Mouse (Mus musculus): Measurements from ENCODE around the gene Kctd11. TPM values are rescaled to one million over a fixed set of nuclear protein-coding genes. Genes with fewer than 3 reads are reported as not detected.

Kctd11 gene
- total RNA-seq, 2 experiments from 2014 or later = 4.1 to 4.2 TPM

GRCm38 (mm10) chr11:69848021-69848420 lies 33.2 kb downstream of the Kctd11 start:
- DNase-seq = no peak

DNA sequence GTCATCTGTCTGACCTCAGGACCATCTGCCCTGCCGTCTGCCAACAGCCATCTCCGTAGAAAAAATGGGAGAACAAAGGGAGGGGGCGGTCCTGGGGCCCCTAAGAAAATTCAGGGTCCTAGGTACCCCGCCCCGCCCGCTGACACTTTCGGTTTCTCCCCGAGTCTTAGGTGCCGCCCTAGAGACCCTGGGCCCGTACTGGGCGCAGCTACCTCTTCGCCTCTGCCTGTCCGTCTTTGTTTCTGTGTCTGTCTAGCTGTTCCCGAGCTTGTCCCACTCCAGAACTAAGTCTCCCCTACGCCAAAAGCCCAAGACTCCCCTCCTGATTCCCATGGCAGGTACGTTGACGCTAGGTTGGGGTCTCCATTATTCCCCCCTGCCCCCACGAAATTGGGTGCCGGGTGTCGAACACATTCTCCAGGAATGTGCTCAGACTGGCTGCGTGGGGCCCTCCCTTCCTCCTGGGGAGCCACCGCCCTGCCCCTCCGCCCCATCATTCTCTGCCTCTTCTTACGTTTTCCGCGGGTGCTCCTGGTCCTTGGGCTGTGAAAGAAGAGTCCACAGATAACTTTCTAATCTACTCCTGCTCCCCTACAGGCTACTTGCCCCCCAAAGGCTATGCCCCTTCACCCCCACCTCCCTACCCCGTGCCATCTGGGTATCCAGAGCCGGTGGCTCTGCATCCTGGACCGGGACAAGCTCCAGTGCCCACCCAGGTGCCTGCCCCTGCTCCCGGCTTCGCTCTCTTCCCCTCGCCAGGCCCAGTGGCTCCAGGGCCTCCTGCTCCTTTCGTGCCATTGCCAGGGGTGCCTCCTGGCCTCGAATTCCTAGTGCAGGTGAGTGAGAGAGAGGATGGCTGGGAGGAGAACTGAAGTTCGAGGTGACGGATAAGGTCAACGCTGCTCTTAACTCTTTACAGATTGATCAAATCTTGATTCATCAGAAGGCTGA lies 34.2 kb downstream of the Kctd11 start:
- peak; percentile 48 for DNase-seq

DNA sequence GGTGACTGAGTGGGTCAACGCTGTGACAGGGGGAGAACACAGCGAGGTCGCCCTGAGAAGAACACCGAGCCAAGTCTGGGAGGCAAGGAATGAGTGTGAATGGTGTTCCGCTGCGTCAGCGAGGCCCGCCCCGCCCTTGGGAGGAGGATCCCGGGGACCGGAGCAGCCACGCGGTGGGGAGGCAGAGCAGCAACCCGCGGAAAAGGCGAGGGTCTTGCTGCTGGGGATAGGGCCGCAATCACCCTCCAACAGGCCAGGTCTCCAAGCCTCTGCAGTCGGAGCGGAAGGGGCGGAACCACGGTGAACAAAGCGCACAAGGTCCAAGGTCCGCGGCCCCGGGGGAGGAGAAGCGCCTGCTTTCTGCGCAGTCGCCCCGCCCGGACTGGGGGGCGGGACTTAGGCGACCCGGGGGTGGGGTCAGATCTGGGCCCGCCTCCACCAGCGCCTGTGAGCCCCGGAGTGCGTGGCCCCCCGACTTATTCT lies 35.0 kb downstream of the Kctd11 start, which contains the start of gene Plscr3:
Plscr3 (plus strand) TSS at position 179 of the 483 bp plus-strand sequence.
- peak; percentile 97 for DNase-seq

DNA sequence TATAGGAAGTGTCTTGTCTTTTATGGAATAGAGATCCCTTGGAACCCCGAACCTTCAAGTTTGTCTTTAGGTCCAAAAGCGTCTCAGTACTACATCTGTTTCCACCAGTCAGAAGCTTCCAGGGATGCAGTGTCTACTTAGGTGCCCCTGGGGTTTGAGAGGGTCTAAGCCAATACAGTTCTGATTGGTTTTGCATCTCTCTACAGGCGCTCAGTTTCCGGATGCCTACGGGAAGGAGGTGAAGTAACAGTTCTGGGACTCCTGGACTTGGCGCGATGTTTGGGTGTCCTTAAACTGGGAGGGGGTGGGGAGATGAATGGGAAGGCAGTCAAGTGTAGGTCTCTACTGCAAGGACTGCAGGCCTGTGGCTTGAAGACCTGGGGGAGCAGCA lies 42.5 kb downstream of the Kctd11 start:
- DNase-seq = no peak

DNA sequence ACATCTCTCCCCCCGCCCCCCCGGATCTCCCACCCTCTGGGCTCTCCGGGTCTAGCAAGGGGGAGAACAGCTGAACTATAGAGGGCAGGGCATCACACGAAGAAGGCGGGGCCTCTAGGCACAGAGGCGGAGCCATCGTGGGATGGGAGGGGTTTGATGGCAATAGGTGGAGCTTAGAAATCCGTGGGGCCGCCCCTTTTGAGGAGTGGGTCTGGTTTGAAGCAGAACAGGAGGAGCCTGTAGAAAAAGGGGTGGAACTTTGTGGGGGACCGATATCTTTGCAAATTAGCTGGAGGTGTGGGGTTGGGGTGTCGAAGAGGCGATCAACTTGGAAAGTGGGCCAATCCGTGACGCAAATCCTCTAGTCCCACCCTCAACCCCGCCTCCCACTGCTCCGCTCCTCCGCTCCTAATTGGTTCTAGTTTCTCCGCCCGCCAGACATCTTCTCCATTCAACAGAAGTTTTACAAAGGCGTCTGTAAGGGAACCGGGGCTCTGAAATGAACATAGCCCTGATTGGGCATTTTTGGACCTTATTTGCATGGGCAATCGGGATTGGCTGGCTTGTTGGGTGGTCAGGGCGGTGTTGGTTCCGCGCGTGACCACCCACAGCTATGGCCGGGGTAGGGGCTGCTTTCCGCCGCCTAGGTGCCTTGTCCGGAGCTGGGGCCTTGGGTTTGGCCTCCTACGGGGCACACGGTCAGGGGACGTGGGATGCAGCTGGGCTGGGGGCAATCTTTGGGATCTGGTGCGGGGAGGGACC lies 43.1 kb downstream of the Kctd11 start, which contains the start of gene Tmem256:
Tmem256 (plus strand) TSS at position 563 of the 762 bp plus-strand sequence.
- peak; percentile 94 for DNase-seq

DNA sequence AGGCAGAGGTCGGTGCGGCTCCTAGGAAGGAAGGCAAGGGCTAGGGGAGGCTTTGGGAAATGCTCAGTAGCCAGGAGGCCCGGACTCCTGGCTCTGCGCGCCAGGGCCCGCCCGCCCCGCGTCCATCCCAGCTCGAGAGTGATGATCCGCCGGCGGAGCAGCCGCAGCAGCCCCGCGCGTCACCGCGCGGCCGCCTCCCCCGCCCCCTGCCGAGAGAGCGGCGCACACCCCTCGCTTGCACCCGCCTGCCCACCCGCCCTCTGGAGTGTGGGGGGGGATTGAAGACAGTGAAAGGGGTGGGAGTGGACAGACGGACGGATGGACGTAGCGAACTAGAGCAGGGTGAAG lies 43.6 kb downstream of the Kctd11 start, which contains the start of gene Nlgn2:
Nlgn2 (minus strand) TSS at position 181 of the 348 bp plus-strand sequence.
- DNase-seq = no peak

GRCm38 (mm10) chr11:69836703-69837576 lies 44.3 kb downstream of the Kctd11 start:
- peak; percentile 58 for DNase-seq

- no peak for DNase-seq
Observed at GRCm38 (mm10) chr11:69835966-69836335, 45.3 kb downstream of the Kctd11 start.

DNA sequence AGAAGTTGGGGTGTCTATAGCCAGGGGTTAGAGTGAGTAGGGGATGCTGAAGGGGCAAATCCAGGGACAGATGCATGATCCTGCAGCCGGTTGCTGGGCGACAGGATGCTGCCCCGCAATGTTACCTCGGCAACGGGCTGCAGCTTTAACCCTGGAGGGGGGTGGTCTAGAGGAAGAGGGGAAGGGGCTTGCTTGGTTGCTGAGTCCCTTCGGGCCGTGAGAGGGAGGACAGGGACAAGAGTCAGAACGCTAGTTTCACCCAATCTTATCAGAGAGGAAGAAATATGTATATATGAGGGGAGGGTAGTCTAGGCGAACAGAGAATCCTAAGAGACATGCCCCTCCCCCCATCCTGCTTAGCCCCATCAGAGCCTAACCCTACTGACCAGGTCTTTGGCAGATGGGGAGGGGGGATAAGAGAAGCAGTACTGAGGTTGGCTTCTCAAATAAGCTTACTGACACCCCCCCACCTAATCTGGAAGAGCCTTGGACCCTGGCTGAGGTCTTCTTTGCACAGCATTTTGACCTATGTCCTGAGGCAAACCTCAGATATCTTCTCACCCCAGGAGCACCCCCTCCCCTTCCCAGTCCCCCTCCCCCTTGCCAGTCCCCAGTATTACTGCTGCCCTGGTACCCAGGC lies 45.8 kb downstream of the Kctd11 start:
- no peak for DNase-seq

GRCm38 (mm10) chr11:69834001-69834549 lies 47.1 kb downstream of the Kctd11 start:
- peak; percentile 61 for DNase-seq

GRCm38 (mm10) chr11:69833554-69833953 lies 47.7 kb downstream of the Kctd11 start:
- no peak for DNase-seq

- no peak for DNase-seq
Observed at GRCm38 (mm10) chr11:69828832-69829231, 52.4 kb downstream of the Kctd11 start.

Small RNA genes within 50 kb of the gene (microRNA-seq; reads per million reads assigned to microRNA genes)
- gene Mir6924 = not detected

Other genes starting within 250 kb of the Kctd11 start
- gene Fxr2, start 248.4 kb downstream of the Kctd11 start, total RNA-seq (2021) = 10 to 100 TPM; 61.9 to 80.2 TPM
- not detected for gene Sox15, start 226.1 kb downstream of the Kctd11 start, total RNA-seq (2021)
- 100 to 1,000 TPM; 114 to 116 TPM for gene Mpdu1, start 218.8 kb downstream of the Kctd11 start, total RNA-seq (2021)
- gene Cd68, start 215.3 kb downstream of the Kctd11 start, total RNA-seq (2021) = 10 to 100 TPM in 1 of 2 experiments, 1 to 10 TPM in 1; 9.8 to 12.0 TPM
- 100 to 1,000 TPM; 598 to 631 TPM for gene Eif4a1, start 209.0 kb downstream of the Kctd11 start, total RNA-seq (2021)
- 10 to 100 TPM; 62.6 to 76.3 TPM for gene Senp3, start 199.3 kb downstream of the Kctd11 start, total RNA-seq (2021)
- 1 to 10 TPM; 2.0 to 5.0 TPM for gene Tnfsf13, start 195.6 kb downstream of the Kctd11 start, total RNA-seq (2021)
- 10 to 100 TPM; 18.1 to 19.2 TPM for gene Tnfsf12, start 185.6 kb downstream of the Kctd11 start, total RNA-seq (2021)
- 1 to 10 TPM; 4.2 to 5.1 TPM for gene Tnfsfm13, start 185.3 kb downstream of the Kctd11 start, total RNA-seq (2021)
- gene Polr2a, start 122.8 kb downstream of the Kctd11 start, total RNA-seq (2021) = 10 to 100 TPM; 53.9 to 67.5 TPM
- not detected for gene Slc35g3, start 119.4 kb downstream of the Kctd11 start, total RNA-seq (2021)
- gene Zbtb4, start 115.5 kb downstream of the Kctd11 start, total RNA-seq (2021) = 10 to 100 TPM; 35.5 to 41.2 TPM
- 1 to 10 TPM; 2.3 to 7.9 TPM for gene Chrnb1, start 85.5 kb downstream of the Kctd11 start, total RNA-seq (2021)
- 1 to 10 TPM; 2.4 to 3.8 TPM for gene Fgf11, start 79.5 kb downstream of the Kctd11 start, total RNA-seq (2021)
- gene Tmem102, start 75.8 kb downstream of the Kctd11 start, total RNA-seq (2021) = 1 to 10 TPM; 1.0 TPM
- gene Gm39566, start 66.1 kb downstream of the Kctd11 start, total RNA-seq (2021) = not detected
- not detected for gene Spem2, start 62.9 kb downstream of the Kctd11 start, total RNA-seq (2021)
- not detected for gene Spem1, start 59.2 kb downstream of the Kctd11 start, total RNA-seq (2021)
- gene Nlgn2, start 43.6 kb downstream of the Kctd11 start, total RNA-seq (2021) = 10 to 100 TPM; 17.3 to 23.5 TPM
- gene Tmem256, start 42.9 kb downstream of the Kctd11 start, total RNA-seq (2021) = 100 to 1,000 TPM; 137 to 145 TPM
- 10 to 100 TPM; 49.2 to 59.2 TPM for gene Plscr3, start 35.0 kb downstream of the Kctd11 start, total RNA-seq (2021)
- under 1 TPM; 0.12 to 0.24 TPM for gene Tnk1, start 22.7 kb downstream of the Kctd11 start, total RNA-seq (2021)
- not detected for gene Tmem95, start 3.4 kb downstream of the Kctd11 start, total RNA-seq (2021)
- 1 to 10 TPM; 4.3 to 4.7 TPM for gene Acap1, start 14.1 kb upstream of the Kctd11 start, total RNA-seq (2021)
- 1 to 10 TPM; 3.1 to 3.2 TPM for gene 2810408A11Rik, start 19.6 kb upstream of the Kctd11 start, total RNA-seq (2021)
- 10 to 100 TPM; 33.6 to 48.1 TPM for gene Neurl4, start 19.7 kb upstream of the Kctd11 start, total RNA-seq (2021)
- gene Gps2, start 32.5 kb upstream of the Kctd11 start, total RNA-seq (2021) = 10 to 100 TPM; 42.3 to 43.1 TPM
- 100 to 1,000 TPM; 578 to 644 TPM for gene Eif5a, start 40.6 kb upstream of the Kctd11 start, total RNA-seq (2021)
- gene Ybx2, start 54.4 kb upstream of the Kctd11 start, total RNA-seq (2021) = 10 to 100 TPM; 19.6 to 44.5 TPM
- 10 to 100 TPM; 67.6 to 81.9 TPM for gene Slc2a4, start 66.8 kb upstream of the Kctd11 start, total RNA-seq (2021)
- gene Cldn7, start 83.4 kb upstream of the Kctd11 start, total RNA-seq (2021) = 1 to 10 TPM in 1 of 2 experiments, under 1 TPM in 1; 0.70 to 1.2 TPM
- 100 to 1,000 TPM; 117 to 148 TPM for gene Ctdnep1, start 99.8 kb upstream of the Kctd11 start, total RNA-seq (2021)
- gene Elp5, start 101.1 kb upstream of the Kctd11 start, total RNA-seq (2021) = 10 to 100 TPM; 66.8 to 71.4 TPM
- gene Gabarap, start 109.7 kb upstream of the Kctd11 start, total RNA-seq (2021) = 100 to 1,000 TPM; 339 to 345 TPM
- 10 to 100 TPM; 43.5 to 50.5 TPM for gene Phf23, start 114.4 kb upstream of the Kctd11 start, total RNA-seq (2021)
- gene Dvl2, start 119.2 kb upstream of the Kctd11 start, total RNA-seq (2021) = 10 to 100 TPM; 15.7 to 23.0 TPM
- 1,000 to 10,000 TPM; 1,467 to 1,540 TPM for gene Acadvl, start 134.0 kb upstream of the Kctd11 start, total RNA-seq (2021)
- gene Dlg4, start 135.5 kb upstream of the Kctd11 start, total RNA-seq (2021) = 10 to 100 TPM; 29.9 to 37.6 TPM
- 10 to 100 TPM; 35.0 to 76.1 TPM for gene Asgr1, start 172.7 kb upstream of the Kctd11 start, total RNA-seq (2021)
- gene Asgr2, start 211.2 kb upstream of the Kctd11 start, total RNA-seq (2021) = 10 to 100 TPM; 17.1 to 37.9 TPM
- gene Mgl2, start 248.9 kb upstream of the Kctd11 start, total RNA-seq (2021) = 1 to 10 TPM; 2.1 to 2.5 TPM